Mouse (Mus musculus) CH12.LX (cell line): ENCODE data around the gene Nap1l4. TPM values are rescaled to one million over a fixed set of nuclear protein-coding genes. Genes with fewer than 3 reads are reported as not detected.

ENCODE experiments used
- DNase-seq: peaks from one replicate; pipeline ENCODE4 v3.0.0-alpha.2; 2013; ENCODE audit errors: extremely low read depth
- H3K27ac ChIP-seq: 2 replicates; pipeline ENCODE4 v1.5.1; 2012; ENCODE audit warnings: low read depth, mild to moderate bottlenecking, control low read depth, moderate library complexity; ENCODE audit not compliant: insufficient read depth
- H3K27me3 ChIP-seq: replicated peaks from 2 replicates; pipeline ENCODE3; 2012; ENCODE audit warnings: inconsistent platforms
- H3K36me3 ChIP-seq, 2 experiments: replicated peaks in 1 of 2; 2 replicates each; pipeline versions ENCODE3 to v1.6.1; 2012; ENCODE audit warnings: inconsistent platforms in 1 of 2, low read length in 1 of 2, mild to moderate bottlenecking in 1 of 2, mixed read lengths in 1 of 2, moderate library complexity in 1 of 2; ENCODE audit not compliant: control insufficient read depth in 1 of 2, insufficient read depth in 1 of 2
- H3K4me1 ChIP-seq, 2 experiments: 2 replicates each; pipeline ENCODE4 v1.6.1; 2012; ENCODE audit warnings: inconsistent platforms in 1 of 2, moderate library complexity in 1 of 2; ENCODE audit not compliant: insufficient read depth in 2 of 2, control insufficient read depth in 1 of 2
- H3K4me2 ChIP-seq: 2 replicates; pipeline ENCODE4 v1.6.1; 2012; ENCODE audit warnings: low read depth, mild to moderate bottlenecking, control low read depth; ENCODE audit not compliant: poor library complexity, insufficient read depth, severe bottlenecking
- H3K4me3 ChIP-seq, 3 experiments: fragments of 150-350 bp in 1 of 3; sonication (generic) in 1 of 3; replicated peaks in 1 of 3; 2 replicates each; pipeline versions ENCODE3 to v1.5.1; 2011 to 2012; ENCODE audit warnings: low read depth in 2 of 3, low read length in 2 of 3, mild to moderate bottlenecking in 2 of 3, moderate library complexity in 2 of 3, control low read depth in 1 of 3, improper control_type of control experiment in 1 of 3, inconsistent platforms in 1 of 3, mixed read lengths in 1 of 3; ENCODE audit not compliant: poor library complexity in 1 of 3
- H3K79me2 ChIP-seq: replicated peaks from 2 replicates; pipeline ENCODE4 v1.6.1; 2012; ENCODE audit warnings: mild to moderate bottlenecking, moderate library complexity; ENCODE audit not compliant: control insufficient read depth, poor library complexity, insufficient read depth, severe bottlenecking; ENCODE audit errors: extremely low read depth
- H3K9ac ChIP-seq: 2 replicates; pipeline ENCODE4 v1.6.1; 2012; ENCODE audit warnings: low read depth, mild to moderate bottlenecking, control low read depth, moderate library complexity; ENCODE audit not compliant: insufficient read depth
- H3K9me3 ChIP-seq: replicated peaks from 2 replicates; pipeline ENCODE3; 2012; ENCODE audit warnings: low read length, inconsistent platforms, mixed read lengths
- CHD1 ChIP-seq: IDR thresholded peaks from 2 replicates; pipeline ENCODE4 v1.6.1; 2012; ENCODE audit warnings: low read depth, low read length, improper control_type of control experiment, inconsistent platforms
- CHD2 ChIP-seq: IDR thresholded peaks from 2 replicates; pipeline ENCODE4 v1.6.1; 2011; ENCODE audit warnings: low read length, improper control_type of control experiment
- CTCF ChIP-seq, 2 experiments: IDR thresholded peaks in 1 of 2; conservative IDR thresholded peaks in 1 of 2; 2 replicates each; pipeline ENCODE4 v1.5.1; 2011 to 2012; ENCODE audit warnings: low read depth in 2 of 2, low read length in 2 of 2, improper control_type of control experiment in 1 of 2, inconsistent platforms in 1 of 2, mild to moderate bottlenecking in 1 of 2, moderate library complexity in 1 of 2
- ELF1 ChIP-seq: IDR thresholded peaks from 2 replicates; pipeline ENCODE4 v1.6.1; 2014; ENCODE audit warnings: low read depth, mild to moderate bottlenecking, inconsistent platforms, low read length, improper control_type of control experiment
- ETS1 ChIP-seq: conservative IDR thresholded peaks from 2 replicates; pipeline ENCODE4 v1.6.1; 2012; ENCODE audit warnings: low read depth, mild to moderate bottlenecking, inconsistent platforms, low read length, improper control_type of control experiment, moderate library complexity
- HCFC1 ChIP-seq: IDR thresholded peaks from 2 replicates; pipeline ENCODE4 v1.6.1; 2012; ENCODE audit warnings: low read depth, mild to moderate bottlenecking, inconsistent platforms, low read length, improper control_type of control experiment
- JUN ChIP-seq: IDR thresholded peaks from 2 replicates; pipeline ENCODE4 v1.6.1; 2011; ENCODE audit warnings: low read depth, mild to moderate bottlenecking, low read length, improper control_type of control experiment, moderate library complexity; ENCODE audit not compliant: insufficient read depth
- MAFK ChIP-seq: IDR thresholded peaks from 2 replicates; pipeline ENCODE4 v1.6.1; 2011; ENCODE audit warnings: low read length, improper control_type of control experiment; ENCODE audit not compliant: insufficient replicate concordance
- MAX ChIP-seq: IDR thresholded peaks from 2 replicates; pipeline ENCODE4 v1.6.1; 2011; ENCODE audit warnings: low read length, improper control_type of control experiment
- MAZ ChIP-seq: IDR thresholded peaks from 2 replicates; pipeline ENCODE4 v1.6.1; 2012; ENCODE audit warnings: low read depth, mild to moderate bottlenecking, inconsistent platforms, low read length, improper control_type of control experiment, moderate library complexity
- MXI1 ChIP-seq: IDR thresholded peaks from 2 replicates; pipeline ENCODE4 v1.6.1; 2011; ENCODE audit warnings: mild to moderate bottlenecking, low read depth, low read length, improper control_type of control experiment
- MYC ChIP-seq: IDR thresholded peaks from 2 replicates; pipeline ENCODE4 v1.6.1; 2011; ENCODE audit warnings: low read depth, mild to moderate bottlenecking, improper control_type of control experiment, low read length
- NRF1 ChIP-seq: IDR thresholded peaks from 2 replicates; pipeline ENCODE4 v1.6.1; 2014; ENCODE audit warnings: low read depth, mild to moderate bottlenecking, inconsistent platforms, low read length, improper control_type of control experiment, moderate library complexity
- PAX5 ChIP-seq: IDR thresholded peaks from 2 replicates; pipeline ENCODE4 v1.6.1; 2012; ENCODE audit warnings: low read length, inconsistent platforms, mixed read lengths
- POLR2AphosphoS2 ChIP-seq: IDR thresholded peaks from 2 replicates; pipeline ENCODE4 v1.6.1; 2011; ENCODE audit warnings: low read depth, low read length, improper control_type of control experiment
- RAD21 ChIP-seq: IDR thresholded peaks from 2 replicates; pipeline ENCODE4 v1.6.1; 2011; ENCODE audit warnings: low read depth, mild to moderate bottlenecking, low read length, improper control_type of control experiment, moderate library complexity
- SIN3A ChIP-seq: IDR thresholded peaks from 2 replicates; pipeline ENCODE4 v1.6.1; 2012; ENCODE audit warnings: low read length, improper control_type of control experiment, inconsistent platforms
- TBP ChIP-seq: conservative IDR thresholded peaks from 2 replicates; pipeline ENCODE4 v1.6.1; 2011; ENCODE audit warnings: low read depth, low read length, improper control_type of control experiment
- TCF12 ChIP-seq: IDR thresholded peaks from 2 replicates; pipeline ENCODE4 v1.6.1; 2014; ENCODE audit warnings: low read depth, mild to moderate bottlenecking, inconsistent platforms, low read length, improper control_type of control experiment
- USF1 ChIP-seq: IDR thresholded peaks from 2 replicates; pipeline ENCODE4 v1.6.1; 2014; ENCODE audit warnings: low read depth, mild to moderate bottlenecking, inconsistent platforms, low read length, improper control_type of control experiment
- USF2 ChIP-seq: conservative IDR thresholded peaks from 2 replicates; pipeline ENCODE4 v1.6.1; 2011; ENCODE audit warnings: low read depth, low read length, improper control_type of control experiment
- ZC3H11A ChIP-seq: IDR thresholded peaks from 2 replicates; pipeline ENCODE4 v1.6.1; 2012; ENCODE audit warnings: low read depth, mild to moderate bottlenecking, inconsistent platforms, low read length, improper control_type of control experiment
- dilution Hi-C: fragments of 300-500 bp; cut with MboI; formaldehyde crosslinking; loops from 2 replicates; pipeline ENCODE4 v1.14.3; 2020; ENCODE audit warnings: low sequenced_read_pairs; ENCODE audit not compliant: extremely low pct_unique_long_range_greater_than_20kb, extremely low pct_ligation_motif_present
- in situ Hi-C: fragments of 300-500 bp; cut with MboI; formaldehyde crosslinking; loops from 3 replicates; pipeline ENCODE4 v1.14.3; 2019; ENCODE audit warnings: low sequenced_read_pairs, low pct_ligation_motif_present, low pct_unique_long_range_greater_than_20kb, mixed read lengths
- polyA plus RNA-seq: library from polyadenylated mRNA; unstranded; fragments of >175 nt; gene quantifications from 2 replicates; pipeline ENCODE4 v1.2.1, GENCODE M21; 2012; ENCODE audit warnings: low read depth; ENCODE audit not compliant: insufficient read length
- total RNA-seq, 2 experiments: library from RNA; depleted of rRNA; stranded (reverse); fragments of 300-350 nt in 1 of 2; fragments of >200 nt in 1 of 2; gene quantifications; 2 replicates each; pipeline ENCODE4 v1.2.3; 2012 to 2014

Gene Nap1l4
- total and polyA plus RNA-seq, 3 experiments: 121 to 175 (median 154) TPM

DNA sequence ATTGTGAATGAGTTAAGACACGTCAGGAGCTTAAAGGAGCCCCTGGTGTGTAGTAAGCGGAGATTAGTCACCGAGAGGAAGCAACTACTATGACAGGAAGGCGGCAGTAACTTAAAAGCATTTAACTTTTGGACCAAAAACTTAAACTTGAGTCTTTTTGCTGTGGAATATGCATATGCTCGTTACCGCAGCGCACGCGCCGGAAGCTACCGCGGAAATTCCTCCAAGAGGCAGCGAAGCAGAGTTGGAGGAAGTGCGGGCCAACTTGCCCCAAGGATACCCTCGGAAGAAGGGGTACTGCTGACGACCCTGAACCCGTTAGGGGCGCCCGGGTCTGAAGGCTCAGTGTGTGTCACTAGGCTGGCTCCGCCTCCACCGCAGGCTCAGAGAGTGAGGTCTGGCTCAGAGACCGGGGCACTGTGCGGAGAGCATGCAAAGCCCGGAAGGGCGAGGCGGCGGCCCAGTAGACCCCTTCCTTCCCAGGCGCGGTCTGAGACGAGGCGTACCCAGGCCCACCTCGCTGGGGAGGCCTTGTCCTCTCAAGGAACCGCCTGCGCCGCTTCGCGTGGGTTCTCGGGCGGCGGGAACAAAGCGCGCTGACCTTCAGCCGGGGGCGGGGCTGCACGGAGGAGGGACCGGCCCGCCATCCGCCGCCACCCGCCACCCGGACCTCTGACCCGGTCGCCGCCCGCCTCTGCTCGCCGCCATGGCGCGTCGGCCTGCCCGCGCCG lies 510 bp downstream of the Nap1l4 start (continued):
- TF ChIP-seq ZC3H11A (no peak), HCFC1 (peak; percentile 19; the same call in 1 of the 2 replicates), USF2 (no peak), NRF1 (peak; percentile 75), PAX5 (no peak), MXI1 (peak; percentile 75), SIN3A (peak; percentile 68), CHD2 (no peak), MAX (peak; percentile 30; the same call in 1 of the 2 replicates), MYC (peak; percentile 63)
- TF ChIP-seq, all 38 proteins: peak for 13

DNA sequence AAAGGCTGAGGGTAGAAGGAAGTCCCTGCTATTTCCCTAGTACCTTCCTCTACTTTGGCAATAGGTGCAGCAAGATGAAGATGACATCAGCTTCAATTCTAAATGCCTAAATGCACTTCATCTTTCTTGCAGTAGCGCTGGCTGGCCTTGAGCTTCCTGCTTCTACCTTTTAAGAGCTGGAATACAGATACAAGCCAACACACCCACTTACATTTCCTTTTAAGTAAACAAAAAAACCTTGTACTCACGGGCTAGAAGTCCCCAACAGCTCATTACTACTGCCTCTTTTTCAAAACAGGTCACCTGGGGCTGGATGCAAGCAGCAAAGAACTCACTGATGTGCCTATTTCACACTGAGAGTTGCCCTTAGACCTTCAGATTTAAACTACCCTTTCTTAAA lies 2.4 kb downstream of the Nap1l4 start:
- H3K27ac ChIP-seq: no peak overlapping the region
- in situ Hi-C loops: no loop called here
- no peak for DNase-seq
- dilution Hi-C loops: no loop called here
- peak overlapping the region; percentile 6; the same call in 1 of the 2 replicates for H3K4me2 ChIP-seq
- peaks cover 7 to 48% of the 10 kb centered on the region in 2 experiments for H3K36me3 ChIP-seq
- H3K9me3 ChIP-seq: no peaks in the 10 kb centered on the region
- peaks cover 3 to 53% of the 10 kb centered on the region in 2 experiments for H3K4me1 ChIP-seq
- peaks cover 60% of the 10 kb centered on the region for H3K79me2 ChIP-seq
- H3K27me3 ChIP-seq: no peaks in the 10 kb centered on the region
- no peak for TF ChIP-seq CTCF (conservative IDR thresholded peaks at IDR 0.05 in 1 of 2, IDR thresholded peaks at IDR 0.05 in 1 of 2; ENCODE audit: low read depth in 2 of 2, low read length in 2 of 2)
- TF ChIP-seq TBP: no peak
- TF ChIP-seq ETS1: no peak
- no peak for TF ChIP-seq MAZ
- TF ChIP-seq ZC3H11A: no peak
- TF ChIP-seq MAX: no peak
- TF ChIP-seq, all 38 proteins: peak for 0
- Histone ChIP-seq H3K4me3 (no peak overlapping the region), H3K9ac (0 out of 2 replicates have a peak overlapping the region, but pooled peaks have one; percentile 8)

DNA sequence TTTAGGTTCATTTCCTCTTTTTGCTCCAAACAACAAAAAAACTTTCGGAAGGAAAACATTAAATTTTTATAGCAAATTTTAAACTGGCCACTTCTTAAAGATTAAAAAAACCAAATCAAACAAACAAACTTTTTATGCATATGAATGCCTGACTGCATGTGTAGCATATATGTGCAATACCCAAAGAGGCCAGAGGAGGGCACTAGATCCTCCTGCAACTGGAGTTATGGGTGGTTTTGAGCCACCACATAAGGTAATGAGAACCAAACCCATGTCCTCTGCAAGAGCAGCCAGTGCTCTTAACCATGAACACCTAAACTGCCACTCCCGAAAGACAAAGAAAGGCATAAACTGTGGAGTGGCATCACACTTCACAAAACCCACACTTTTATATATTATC lies 4.5 kb downstream of the Nap1l4 start:
- H3K79me2 ChIP-seq: peaks cover 81% of the 10 kb centered on the region
- no peaks in the 10 kb centered on the region for H3K9me3 ChIP-seq
- in situ Hi-C loops (no loop called here), dilution Hi-C loops (no loop called here)
- no peak for TF ChIP-seq JUN
- TF ChIP-seq RAD21: peak; percentile 13
- no peak for TF ChIP-seq USF1
- no peak for TF ChIP-seq CHD1
- no peak for TF ChIP-seq POLR2AphosphoS2
- no peak for TF ChIP-seq ELF1
- peak; percentile 61 to 67 for TF ChIP-seq CTCF (conservative IDR thresholded peaks at IDR 0.05 in 1 of 2, IDR thresholded peaks at IDR 0.05 in 1 of 2; ENCODE audit: low read depth in 2 of 2, low read length in 2 of 2)
- TF ChIP-seq MAFK: no peak
- TF ChIP-seq TCF12: no peak
- H3K36me3 ChIP-seq: peaks cover 22 to 68% of the 10 kb centered on the region in 2 experiments
- no peak overlapping the region for H3K9ac ChIP-seq
- H3K27ac ChIP-seq: no peak overlapping the region
- no peak overlapping the region for H3K4me3 ChIP-seq
- no peaks in the 10 kb centered on the region for H3K27me3 ChIP-seq
- H3K4me2 ChIP-seq: no peak overlapping the region
- DNase-seq: peak; percentile 58
- peaks cover 3 to 48% of the 10 kb centered on the region in 2 experiments for H3K4me1 ChIP-seq
